Mouse (Mus musculus) kidney, adult 9 months (tissue): ENCODE measurements at regions not wholly inside any gene's neighbourhood (a gene's known extent, or its start where the extent isn't known, plus 50 kb on each side); places are given as distances from the start of the nearest gene placed in this dataset.
"Not testable (repeated sequence)": the region's sequence is repeated elsewhere in the genome, so short reads cannot be mapped to it uniquely, and the experiment has no call there.

Experiments used
- DNase-seq: peaks from one replicate; pipeline ENCODE4 v3.0.0; 2022

DNA sequence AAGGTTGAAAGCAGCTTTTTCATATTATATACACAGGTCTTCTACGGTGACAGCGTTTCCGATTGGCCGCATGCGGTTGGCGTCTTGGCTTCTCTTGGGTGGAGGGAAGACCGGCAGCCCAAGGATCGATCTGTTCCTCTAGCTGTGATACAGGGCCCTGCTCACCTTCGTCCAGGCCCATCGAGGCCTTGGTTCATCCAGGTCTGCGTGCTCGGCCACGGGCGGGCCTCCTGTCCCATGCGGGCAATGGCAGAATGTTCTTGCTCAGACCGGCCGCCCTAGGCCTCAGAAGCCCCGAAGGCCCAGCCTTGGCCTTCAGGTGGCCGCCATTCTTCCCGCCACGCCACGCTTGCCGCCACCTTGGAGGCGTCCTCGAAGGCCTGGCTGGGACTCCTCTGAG, 194.4 kb upstream of the Ppp6c start:
- no peak for DNase-seq

DNA sequence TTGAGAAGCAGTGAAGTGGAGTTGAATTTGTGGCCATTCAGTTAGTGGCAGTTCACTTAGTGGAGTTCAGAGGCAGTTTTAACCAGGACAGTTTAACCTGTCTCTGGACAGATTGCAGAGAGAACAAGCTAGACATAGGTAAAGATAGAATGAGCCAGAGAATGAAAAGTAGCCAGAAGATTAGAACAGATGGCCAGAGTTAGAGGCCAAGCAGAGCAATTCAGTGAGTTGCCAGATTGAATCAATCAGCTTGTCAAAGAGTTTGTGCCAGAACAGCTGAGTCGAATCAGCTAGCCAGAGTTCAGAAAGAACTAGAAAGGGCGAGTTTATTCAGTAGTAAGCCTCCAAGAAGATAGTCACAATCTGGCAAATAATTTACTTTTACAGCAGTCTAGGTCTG, 174.1 kb upstream of the Ppp6c start:
- DNase-seq: peak; percentile 2

DNA sequence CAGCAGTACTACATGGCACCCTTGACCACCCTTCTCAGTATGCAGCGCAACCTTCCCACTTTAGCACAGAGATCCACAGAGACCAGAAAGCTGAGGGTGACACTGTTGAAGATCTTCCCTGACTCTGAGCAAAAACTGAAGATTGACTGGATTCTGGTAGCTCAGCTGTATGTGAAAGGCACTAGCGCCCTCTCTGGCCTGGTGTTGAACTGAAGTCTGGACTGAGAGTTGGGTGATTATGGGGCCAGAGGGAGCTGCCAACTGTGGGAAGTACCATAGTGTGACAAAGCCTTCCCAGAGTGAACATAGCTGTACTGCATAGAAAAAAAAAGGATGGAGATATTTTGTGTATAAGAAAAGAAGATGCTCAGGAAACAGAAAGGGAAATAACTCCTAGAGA, 173.3 kb upstream of the Ppp6c start:
- DNase-seq: no peak

DNA sequence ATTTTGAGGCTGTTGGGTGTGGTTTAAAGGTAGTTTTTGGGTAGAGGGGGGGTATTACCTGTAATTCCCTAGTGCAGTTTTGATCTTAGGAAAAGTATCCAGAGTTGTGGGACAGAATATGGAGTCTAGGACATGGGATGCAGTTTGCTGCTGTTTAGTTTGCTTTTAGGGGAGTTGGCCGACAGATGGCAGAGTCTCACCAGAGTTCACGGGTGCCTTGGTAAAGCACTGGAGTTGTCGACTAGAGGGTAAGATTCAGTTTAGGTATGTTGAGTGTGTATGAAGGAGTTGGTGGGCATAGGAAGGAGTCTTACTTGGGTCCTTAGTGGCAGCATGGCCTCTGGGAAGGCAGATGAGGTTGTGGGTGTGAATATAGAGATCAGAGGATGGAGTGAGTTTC, 168.4 kb upstream of the Ppp6c start:
- no peak for DNase-seq

DNA sequence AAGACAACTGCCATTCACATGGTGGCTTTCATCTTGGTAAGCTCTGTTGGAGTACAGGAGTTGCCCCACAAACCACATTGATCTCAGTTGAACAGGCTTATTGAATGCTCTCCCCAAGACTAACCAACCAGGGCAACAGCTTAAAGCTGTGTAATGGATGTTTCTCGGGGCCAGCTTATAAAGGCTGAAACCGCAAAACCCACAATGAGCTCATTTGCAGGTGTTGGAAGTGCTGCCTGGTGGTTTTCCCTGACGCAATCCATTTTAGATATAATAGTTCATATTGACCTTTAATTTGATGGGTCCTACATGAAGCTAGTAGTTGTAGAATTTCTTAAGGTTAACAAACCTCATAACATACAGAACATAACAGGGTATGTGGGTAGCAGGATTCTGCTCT, 151.0 kb upstream of the Ppp6c start:
- no peak for DNase-seq

DNA sequence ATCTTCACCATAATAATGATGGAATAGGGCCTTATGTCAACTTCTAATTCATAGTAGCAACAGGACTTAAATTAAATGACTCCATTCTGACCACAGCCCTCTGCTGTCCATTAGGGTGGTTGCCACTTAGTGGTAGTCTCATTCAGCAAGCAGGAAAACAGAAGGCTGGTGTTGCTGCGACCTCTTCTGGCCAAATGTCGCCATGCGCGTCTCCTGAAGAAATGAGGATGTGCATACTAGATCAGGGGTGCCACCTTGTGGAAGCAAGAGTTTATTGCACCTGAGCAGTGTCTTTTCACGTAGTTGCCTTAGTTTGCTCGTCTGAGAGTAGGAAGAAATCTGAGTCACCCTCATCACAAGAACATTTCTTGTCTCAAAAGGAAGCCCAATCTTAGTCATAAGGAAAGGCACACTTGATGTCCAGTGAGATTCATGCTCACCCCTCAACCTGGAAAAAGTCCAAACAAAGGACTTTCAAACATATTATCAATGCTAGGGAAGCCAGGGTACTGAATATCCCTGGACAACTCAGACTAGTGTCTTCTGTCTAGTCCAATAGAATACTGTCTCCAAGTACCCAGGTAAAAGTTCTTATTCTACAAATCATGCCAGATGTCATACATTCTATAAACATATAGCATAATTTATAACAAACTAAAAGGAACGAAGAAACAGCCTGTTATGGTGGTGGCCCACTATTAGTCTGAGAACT, 147.0 kb upstream of the Ppp6c start:
- DNase-seq: peak; percentile 98

DNA sequence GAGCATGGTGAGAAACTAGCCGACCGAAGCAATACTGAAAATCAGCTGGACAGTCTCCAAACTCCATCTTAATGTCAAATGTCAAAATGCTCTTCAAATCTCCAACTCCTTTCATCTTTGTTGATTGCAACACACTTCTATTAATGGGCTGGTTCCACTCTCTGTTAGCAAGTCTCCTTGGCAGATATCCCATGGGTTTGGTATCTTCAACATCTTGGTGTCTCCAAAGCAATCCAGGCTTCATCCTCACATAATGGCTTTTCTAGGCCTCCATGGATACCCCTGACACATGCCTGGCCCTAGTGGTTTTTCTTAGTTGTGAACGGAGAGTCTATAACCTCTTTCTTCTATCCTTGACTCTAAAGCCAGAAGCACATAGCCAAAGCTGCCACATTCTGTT, 118.0 kb upstream of the Ppp6c start:
- DNase-seq: no peak

DNA sequence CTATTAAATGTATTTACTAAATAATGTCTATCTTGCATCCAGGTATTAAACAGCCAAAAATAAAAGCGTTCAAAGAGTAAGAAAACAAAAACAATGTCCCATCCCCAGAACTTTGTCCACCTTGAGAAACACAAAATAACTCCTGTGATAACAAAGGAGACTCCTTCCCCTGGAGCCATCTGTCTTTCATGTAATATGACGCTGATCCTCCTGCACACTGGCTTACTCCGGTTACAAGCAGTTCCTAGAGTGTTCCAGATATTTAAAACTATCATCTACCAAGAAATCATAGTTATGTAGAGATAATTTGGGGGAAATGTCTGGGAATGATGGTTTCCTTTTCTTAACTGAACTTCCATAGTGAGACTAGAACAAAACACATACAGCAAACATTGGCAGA, 114.2 kb upstream of the Ppp6c start:
- DNase-seq: no peak

DNA sequence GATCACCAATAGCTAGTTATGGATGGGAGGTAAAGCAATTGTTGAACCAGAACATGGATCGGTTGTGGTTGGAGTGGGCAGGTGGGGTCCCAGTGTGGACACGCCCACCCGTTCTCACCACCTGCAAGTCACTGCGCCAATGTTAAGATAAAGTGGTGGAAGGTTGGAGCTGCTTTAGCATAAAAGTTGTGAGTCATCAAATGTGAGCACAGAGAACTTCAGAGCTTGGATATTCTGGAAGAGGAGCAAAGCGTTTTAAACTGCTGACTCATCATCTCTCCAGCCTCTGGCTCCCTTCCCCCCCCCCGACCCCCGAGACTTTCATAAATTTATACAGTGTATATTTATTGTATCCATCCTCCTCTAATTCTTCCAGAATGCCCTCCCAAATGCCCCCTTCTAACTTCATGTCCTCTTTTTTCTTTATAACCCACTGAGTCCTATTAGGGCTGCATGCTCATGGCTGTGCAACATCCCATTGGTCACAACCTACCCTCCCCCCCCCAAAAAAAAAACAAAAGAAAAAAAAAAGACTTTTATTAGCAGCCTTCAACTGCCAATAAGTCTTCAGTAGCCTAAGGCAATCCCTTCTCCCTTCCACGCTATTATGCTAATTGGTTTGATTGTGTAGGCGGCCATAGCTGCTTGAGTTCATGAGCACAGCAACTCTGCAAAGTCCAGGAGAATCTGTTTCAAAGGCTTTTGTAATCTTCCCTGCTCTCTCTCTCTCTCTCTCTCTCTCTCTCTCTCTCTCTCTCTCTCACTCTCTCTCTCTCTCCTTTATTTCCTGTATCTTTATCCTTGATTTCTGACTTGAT, 112.8 kb upstream of the Ppp6c start:
- DNase-seq: no peak

DNA sequence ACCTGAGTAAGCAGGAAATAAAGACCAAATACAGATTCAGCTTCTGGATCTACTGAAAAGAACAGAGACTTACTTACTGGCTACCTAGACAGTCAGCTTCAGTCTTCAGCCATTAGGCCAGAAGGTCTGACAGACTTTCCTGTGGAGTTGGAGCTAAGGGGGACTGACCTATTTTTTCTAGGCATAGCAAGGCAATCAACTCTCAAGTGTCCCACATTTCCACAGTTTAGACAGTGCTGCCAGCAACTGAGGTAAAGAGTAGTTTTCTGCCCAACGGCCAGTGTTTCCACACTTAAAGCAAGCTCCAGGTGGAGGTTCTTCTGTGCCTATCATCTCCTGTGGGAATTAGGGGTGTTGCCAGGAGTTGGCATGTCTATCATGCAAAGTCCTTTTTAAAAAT, 111.3 kb upstream of the Ppp6c start:
- DNase-seq: no peak

DNA sequence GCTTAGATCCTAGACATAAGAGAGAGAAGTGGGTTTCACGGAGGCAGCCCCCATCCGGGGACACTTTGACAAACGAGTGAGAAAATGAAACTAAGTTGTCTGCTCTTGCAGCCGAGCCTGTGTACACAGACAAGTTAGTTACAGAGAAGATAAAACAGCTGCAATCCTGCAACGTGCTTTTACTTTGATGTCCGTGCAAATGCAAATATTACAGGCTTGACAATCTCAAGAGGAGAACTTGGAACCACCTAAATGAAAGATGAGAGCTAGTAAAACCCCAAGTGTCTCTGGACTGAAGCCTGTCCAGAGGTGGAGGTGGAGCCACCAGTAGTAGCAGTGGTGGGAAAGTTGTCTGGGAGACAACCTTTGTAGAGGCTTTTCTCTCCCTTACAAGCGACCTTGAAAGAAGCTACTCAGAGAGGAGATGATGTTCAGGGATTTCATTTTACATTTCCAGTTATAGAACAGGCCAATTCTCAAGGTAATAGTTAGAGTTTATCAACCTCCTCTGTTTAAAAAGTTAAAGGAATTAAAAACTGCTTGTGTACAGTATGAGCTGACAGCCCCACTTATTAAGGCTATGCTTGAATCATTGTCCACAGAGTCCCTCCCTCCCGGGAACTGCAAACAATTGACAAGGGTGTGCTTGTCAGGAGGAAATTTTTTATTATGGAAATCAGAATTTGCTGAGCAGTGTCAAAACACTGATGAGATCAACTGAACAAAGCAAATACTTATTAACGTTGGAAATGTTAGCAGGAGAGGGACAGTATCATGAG, 99.7 kb upstream of the Ppp6c start:
- DNase-seq: no peak

DNA sequence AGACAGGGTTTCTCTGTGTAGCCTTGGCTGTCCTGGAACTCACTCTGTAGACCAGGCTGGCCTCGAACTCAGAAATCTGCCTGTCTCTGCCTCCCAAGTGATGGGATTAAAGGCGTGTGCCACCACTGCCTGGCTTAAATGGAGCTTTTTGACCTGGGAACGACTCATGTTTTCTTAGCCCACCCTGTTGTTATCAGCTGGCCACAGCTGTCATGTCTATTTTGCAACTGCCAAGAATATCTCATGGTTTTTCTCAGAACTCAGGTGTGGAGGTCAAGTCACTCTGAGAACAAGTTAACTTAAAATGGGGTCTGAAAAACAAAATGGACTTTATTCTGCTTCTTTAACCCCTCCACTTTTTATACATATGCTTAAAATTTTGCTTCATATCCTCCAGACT, 98.9 kb upstream of the Ppp6c start:
- DNase-seq: not testable (repeated sequence)

DNA sequence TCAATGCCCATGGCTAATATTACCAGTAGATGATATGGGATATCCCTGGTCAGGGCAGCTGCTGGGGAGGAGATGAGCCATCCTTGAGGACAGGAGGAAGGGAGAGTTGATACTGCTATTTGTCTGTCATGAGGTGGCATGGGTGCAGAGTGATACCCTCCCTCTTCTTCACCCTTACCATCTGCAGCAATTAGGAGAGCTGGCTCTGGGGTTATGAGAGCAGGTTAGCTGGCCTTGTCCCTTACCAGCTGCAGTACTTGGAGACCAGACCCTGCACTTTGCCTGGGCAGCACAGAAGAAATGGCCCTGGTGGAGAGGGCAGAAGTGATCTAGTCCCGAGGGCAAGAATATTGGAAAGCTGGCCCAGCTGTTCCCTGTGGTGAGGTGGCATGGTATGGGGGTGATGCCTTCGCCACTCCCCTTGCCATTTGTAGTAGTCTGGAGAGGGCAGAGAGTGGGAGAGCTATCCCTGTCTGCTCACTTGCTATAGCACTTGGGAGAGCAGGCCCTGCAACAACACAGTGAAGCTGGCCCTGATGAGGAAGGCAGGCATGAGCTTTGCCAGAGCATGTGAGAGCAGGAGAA, 73.6 kb upstream of the Ppp6c start:
- no peak for DNase-seq

DNA sequence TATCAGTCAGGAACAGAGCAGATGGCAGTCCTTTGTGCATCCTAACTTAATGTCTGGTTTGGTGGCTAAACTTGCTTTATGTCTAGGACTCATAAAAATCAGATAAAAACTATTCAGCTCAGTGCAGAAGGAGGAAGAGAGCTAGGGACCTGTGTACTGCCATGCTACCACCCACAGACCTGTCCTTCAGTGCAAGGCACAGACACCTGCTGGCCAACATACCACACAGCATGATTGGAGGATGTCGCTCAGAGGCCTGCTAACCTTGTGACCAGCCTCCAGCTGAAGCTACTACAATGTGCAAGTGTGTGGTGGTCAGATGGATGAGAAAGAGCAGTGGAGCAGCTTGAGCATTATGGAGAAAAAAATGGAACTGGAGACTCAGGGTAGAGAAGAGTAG, 73.0 kb upstream of the Ppp6c start:
- no peak for DNase-seq

DNA sequence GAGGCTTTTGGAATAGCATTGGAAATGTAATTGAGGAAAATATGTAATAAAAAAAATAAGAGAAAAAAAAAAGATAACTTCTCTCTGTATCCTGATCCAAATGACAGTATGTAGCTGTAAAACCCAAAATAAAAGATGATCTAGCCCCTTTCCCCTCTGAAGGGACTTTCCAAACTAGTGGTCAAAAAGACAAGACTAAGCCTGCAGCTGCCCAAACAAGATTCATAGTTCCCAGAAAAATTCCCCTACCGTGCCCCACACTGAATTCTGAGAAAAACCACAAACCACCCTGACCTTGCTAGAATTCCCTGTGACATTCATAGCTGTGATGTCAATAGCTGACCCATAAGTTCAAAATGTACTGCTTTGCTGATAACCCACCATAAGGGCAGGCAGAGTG, 69.2 kb upstream of the Ppp6c start:
- no peak for DNase-seq

DNA sequence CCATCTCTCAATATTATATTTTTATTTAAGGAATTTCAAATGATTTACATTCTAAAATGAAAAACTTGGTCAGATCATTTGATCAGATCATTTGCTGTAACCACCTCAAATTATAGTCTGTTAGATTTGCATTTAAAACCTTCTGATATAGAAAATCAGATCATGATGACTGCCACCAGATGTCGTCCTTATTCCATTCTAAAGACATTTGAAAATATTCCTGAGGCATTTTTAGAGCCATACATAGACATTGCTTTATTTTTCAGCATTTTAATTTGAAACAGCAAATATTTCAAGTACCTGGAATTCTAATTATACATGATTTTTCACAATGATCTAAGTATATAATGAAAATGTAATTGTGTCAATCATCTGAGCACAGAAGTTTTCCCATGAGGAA, 52.0 kb upstream of the Ppp6c start:
- DNase-seq: peak; percentile 4
